Mouse (Mus musculus) kidney, adult 2 months (tissue): ENCODE measurements at regions not wholly inside any gene's neighbourhood (a gene's known extent, or its start where the extent isn't known, plus 50 kb on each side); places are given as distances from the start of the nearest gene placed in this dataset.

Source experiments
- DNase-seq: peaks from one replicate; pipeline ENCODE4 v3.0.0; 2021
- H3K27ac ChIP-seq: fragments of 200-500 bp; 2 replicates; pipeline ENCODE4 v1.5.1; 2012; ENCODE audit warnings: low read depth, low read length, control low read depth, inconsistent platforms; ENCODE audit not compliant: insufficient read depth
- H3K27me3 ChIP-seq: fragments of 200-500 bp; replicated peaks from 2 replicates; pipeline ENCODE4 v1.6.1; 2012; ENCODE audit warnings: mild to moderate bottlenecking, moderate library complexity, low read length, inconsistent platforms; ENCODE audit not compliant: control insufficient read depth, insufficient read depth
- H3K36me3 ChIP-seq: fragments of 200-500 bp; 2 replicates; pipeline ENCODE4 v1.6.1; 2012; ENCODE audit warnings: mild to moderate bottlenecking, moderate library complexity, low read length, inconsistent platforms; ENCODE audit not compliant: control insufficient read depth, insufficient read depth
- H3K4me1 ChIP-seq: fragments of 200-500 bp; 2 replicates; pipeline ENCODE4 v1.6.1; 2011; ENCODE audit warnings: low read length; ENCODE audit not compliant: control insufficient read depth, insufficient read depth
- H3K4me3 ChIP-seq: fragments of 200-500 bp; 2 replicates; pipeline ENCODE4 v1.5.1; 2011; ENCODE audit warnings: mild to moderate bottlenecking, low read depth, low read length, control low read depth; ENCODE audit not compliant: insufficient read depth
- CTCF ChIP-seq: fragments of 200-500 bp; conservative IDR thresholded peaks from 2 replicates; pipeline ENCODE4 v1.5.1; 2011; ENCODE audit warnings: low read depth, mild to moderate bottlenecking, control low read depth, low read length, moderate library complexity, mixed read lengths; ENCODE audit not compliant: insufficient read depth, insufficient read length
- POLR2A ChIP-seq: fragments of 200-500 bp; IDR thresholded peaks from one replicate; pipeline ENCODE4 v1.6.1; 2011; ENCODE audit warnings: low read depth, low read length, control low read depth
- WGBS: fragments of 180-500 bp; shearing (Covaris S2); methylation state at CpG from one replicate; pipeline ENCODE4 v1.1.7; 2018; 5-methylcytosine and 5-hydroxymethylcytosine counted together

DNA sequence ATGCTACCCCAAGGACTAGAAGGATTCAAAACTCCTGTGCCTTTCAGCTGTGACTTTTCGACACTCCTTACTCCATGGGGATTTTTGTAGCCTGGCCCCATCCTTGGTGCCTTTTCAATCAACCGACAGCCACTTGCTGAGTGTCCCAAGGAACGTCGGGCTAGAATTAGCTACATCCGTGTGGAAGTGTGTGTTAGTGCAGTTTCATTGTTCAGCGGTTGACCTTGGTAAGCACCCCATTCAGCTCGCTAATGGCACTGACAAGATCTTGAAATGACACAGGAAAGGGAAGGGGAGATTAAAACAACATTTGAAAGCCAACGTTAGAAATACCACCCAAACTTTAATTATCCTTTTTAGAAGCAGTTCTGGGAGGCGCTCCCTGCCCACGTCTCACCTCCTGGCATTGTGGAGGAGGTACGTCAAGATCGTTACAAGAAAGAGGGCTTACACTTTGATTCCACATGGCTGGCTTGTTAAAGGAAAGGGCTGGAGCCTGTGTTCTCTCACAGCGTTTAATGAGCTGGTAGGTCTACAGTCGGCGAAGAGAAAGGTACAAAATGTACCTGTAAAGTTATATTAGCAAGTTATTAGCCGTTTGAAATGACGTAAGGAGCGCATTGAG lies 536.4 kb downstream of the Fam19a2 start:
- WGBS: 21% methylated on average over 18 of the region's 18 CpGs
- no peaks in the 10 kb centered on the region for H3K36me3 ChIP-seq

DNA sequence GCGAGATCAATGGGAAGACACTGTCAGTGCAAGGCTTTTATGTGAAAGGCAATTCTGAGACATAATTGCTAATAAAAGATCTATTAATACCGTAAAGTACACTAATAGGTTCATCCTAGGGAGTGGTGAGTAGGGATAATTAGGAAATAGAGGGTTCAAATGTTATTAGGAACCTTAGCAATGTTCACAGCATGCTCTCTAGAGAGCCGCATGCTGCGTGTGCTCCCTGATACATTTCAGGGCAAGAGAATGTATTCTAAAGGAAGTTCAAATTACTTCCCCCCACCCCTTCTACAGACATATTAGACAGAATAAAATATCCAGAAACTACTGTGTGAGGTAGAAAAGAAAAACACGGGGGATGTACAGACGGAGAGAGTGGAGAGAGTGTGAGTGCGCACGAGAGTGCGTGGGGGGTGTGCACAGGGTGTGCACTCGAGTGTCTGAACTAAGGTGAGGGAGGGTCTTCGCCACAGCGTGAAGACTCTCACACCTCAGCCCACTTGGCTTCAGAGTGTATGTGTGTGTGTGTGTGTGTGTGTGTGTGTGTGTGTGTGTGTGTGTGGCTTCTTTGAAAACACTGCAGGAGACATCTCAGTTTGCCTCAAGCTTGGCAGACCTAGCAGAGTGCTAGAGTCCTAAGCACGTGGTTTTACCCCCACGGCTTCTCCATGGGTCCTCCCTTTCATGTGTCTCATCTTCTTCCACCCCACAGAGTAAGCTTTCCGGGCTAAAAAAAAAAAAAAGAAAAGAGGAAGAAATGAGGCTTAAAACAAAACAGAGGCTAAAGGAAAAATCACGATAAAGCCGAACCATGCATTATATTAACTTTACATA lies 537.1 kb downstream of the Fam19a2 start:
- TF ChIP-seq CTCF (no peak), POLR2A (no peak)
- no peak for DNase-seq
- Histone ChIP-seq H3K27me3 (no peaks in the 10 kb centered on the region), H3K27ac (no peak overlapping the region), H3K36me3 (no peaks in the 10 kb centered on the region), H3K4me3 (no peak overlapping the region), H3K4me1 (no peaks in the 10 kb centered on the region)
- WGBS: 45% methylated on average over 17 of the region's 17 CpGs

More for the DNA sequence above, 536.4 kb downstream of the Fam19a2 start:
- no peak for TF ChIP-seq POLR2A
- no peak for TF ChIP-seq CTCF
- H3K4me1 ChIP-seq: no peaks in the 10 kb centered on the region
- no peak overlapping the region for H3K27ac ChIP-seq
- no peak for DNase-seq
- no peaks in the 10 kb centered on the region for H3K27me3 ChIP-seq
- H3K4me3 ChIP-seq: no peak overlapping the region

DNA sequence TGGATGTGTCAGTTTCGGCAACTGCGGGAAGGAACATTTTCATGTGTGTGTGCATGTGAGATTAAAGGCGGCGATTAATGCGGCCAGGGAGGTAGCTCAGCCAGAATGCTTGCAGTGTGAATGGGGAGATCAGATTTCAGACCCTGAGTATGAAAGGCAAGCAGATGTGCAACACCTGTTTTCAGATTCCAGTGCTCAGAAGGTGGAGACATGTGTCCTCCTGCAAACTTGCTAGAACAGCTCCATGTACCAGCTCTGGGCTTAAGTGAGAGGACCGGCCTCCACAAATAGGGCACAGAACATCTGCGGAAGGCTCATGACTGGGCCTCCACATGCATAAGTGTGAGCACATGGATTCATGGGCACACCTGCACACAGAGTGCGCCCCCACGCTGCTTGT lies 547.1 kb downstream of the Fam19a2 start:
- 75% methylated on average over 9 of the region's 9 CpGs for WGBS
- no peak for DNase-seq
- Histone ChIP-seq H3K36me3 (no peaks in the 10 kb centered on the region), H3K4me1 (no peaks in the 10 kb centered on the region), H3K4me3 (no peak overlapping the region), H3K27me3 (no peaks in the 10 kb centered on the region), H3K27ac (no peak overlapping the region)
- no peak for TF ChIP-seq POLR2A
- TF ChIP-seq CTCF: no peak

DNA sequence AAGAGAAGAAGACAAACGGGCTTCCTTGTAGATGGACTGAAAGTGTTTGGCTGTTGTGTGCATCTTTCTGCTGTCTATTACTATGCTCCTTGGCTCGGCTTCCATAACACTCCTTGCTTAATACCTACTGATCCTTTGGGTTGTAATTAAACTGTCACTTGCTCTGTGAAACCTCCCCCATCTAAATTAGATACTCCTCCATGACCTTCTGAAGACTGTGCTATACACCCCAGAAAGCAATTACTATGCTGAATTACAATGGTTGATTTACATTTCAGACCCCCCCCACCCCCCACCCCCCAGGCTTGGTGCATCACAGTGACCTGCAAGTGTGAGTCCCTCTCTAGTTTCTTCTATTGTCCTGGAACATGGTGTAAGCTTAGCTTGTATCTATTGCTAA lies 549.3 kb downstream of the Fam19a2 start:
- WGBS: 46% methylated on average over 2 of the region's 2 CpGs
- DNase-seq: no peak
- H3K4me3 ChIP-seq: no peak overlapping the region
- no peaks in the 10 kb centered on the region for H3K36me3 ChIP-seq
- H3K27me3 ChIP-seq: no peaks in the 10 kb centered on the region
- no peak overlapping the region for H3K27ac ChIP-seq
- TF ChIP-seq CTCF (no peak), POLR2A (no peak)
- no peaks in the 10 kb centered on the region for H3K4me1 ChIP-seq

DNA sequence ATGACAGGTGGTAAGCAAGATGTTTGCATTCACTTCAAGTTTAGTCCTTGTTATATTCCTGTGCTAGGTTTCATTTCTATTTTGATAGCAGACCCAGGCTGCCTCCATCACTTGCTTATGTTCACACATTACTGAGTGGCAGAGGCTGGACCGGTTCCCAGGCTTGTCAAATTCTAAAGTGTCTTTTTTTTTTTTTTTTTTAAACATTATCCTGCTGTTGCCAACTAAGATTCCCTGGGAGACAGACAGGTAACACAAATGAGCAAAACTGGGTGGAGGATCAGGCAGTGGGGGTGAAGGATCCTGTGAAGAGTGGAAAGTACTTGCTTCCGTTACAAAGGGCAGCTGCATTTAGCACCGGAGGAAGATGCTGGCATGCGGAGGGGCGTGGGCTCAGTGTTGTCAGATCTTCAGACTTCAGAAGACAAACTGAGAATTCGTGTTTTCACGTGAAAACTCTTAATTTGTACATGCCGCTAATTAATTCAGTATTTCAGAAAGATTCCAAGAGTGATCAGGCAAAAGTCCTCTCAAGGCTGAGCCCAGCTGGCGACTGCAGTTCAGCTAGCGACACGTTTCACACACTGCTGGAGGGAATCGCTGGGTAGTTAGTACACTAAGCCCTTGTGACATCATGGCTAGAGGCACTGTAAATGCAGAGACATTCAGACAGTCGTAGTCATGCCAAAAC lies 576.4 kb downstream of the Fam19a2 start:
- no peak for DNase-seq
- H3K4me1 ChIP-seq: no peaks in the 10 kb centered on the region
- no peaks in the 10 kb centered on the region for H3K27me3 ChIP-seq
- H3K36me3 ChIP-seq: no peaks in the 10 kb centered on the region
- H3K27ac ChIP-seq: no peak overlapping the region
- 42% methylated on average over 13 of the region's 13 CpGs for WGBS
- no peak overlapping the region for H3K4me3 ChIP-seq
- TF ChIP-seq POLR2A (no peak), CTCF (no peak)

DNA sequence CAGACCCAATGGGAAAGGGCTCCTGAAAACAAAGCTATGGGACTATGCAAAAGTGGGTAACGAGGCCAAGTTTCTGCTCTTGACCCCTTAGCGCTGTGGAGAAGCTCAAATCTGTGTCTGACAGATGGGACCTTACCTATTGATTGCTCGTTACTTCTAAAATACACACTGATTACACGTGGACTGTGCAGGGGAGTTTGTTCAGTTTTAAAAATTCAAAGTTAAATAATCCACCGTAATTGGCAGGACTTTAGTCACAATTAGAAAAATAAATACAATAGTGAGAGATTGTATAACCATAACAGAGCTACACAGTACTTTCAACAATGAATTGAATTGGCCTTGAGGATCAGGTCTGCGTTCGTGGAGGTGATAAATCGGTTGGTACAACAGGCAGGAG lies 578.3 kb downstream of the Fam19a2 start:
- Histone ChIP-seq H3K27ac (no peak overlapping the region), H3K4me1 (no peaks in the 10 kb centered on the region), H3K36me3 (no peaks in the 10 kb centered on the region), H3K4me3 (no peak overlapping the region), H3K27me3 (no peaks in the 10 kb centered on the region)
- WGBS: 89% methylated on average over 8 of the region's 8 CpGs
- DNase-seq: no peak
- TF ChIP-seq POLR2A (no peak), CTCF (no peak)

DNA sequence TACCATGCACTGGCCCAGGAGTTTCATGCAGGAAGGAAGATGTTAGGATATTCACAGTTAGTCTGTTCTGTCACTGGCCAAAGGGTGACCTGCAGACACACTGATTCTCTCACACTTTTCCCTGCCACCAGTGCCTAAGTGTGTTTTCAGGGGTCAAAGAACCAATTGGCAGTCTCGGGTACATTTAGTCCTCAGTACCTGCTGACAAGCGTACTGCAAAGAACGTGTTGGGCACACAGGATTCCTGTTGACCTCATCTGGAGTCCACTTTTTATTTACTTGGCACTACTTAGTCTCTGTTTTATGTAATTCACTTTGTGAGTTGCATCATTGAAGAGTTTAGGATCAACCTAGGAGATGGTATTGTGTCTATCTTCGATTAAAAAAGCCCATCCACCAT lies 579.8 kb downstream of the Fam19a2 start:
- Histone ChIP-seq H3K4me3 (no peak overlapping the region), H3K27me3 (no peaks in the 10 kb centered on the region), H3K27ac (no peak overlapping the region), H3K36me3 (no peaks in the 10 kb centered on the region), H3K4me1 (no peaks in the 10 kb centered on the region)
- no peak for DNase-seq
- no peak for TF ChIP-seq POLR2A
- no peak for TF ChIP-seq CTCF
- WGBS: 72% methylated on average over 4 of the region's 4 CpGs
